Comparison of ENCODE assay signal across 9 mouse cellular contexts in genomic region chr4:126735382-126736000, GRCm38 (mm10). TPM values are rescaled to one million over a fixed set of nuclear protein-coding genes. Genes with fewer than 3 reads are reported as not detected.
A peak's percentile ranks its signal among the peaks of the same experiment; 100 is the strongest.
DNase-seq lines count a peak whose midpoint lies in the region; ATAC-seq and TF ChIP-seq lines count a peak whose summit lies in the region.
"Had no signal": no experiment of that assay in that cellular context is flagged by ENCODE, and none has a peak within 500 bp of the region (broad histone marks: within the 10 kb centered on the region; RNA-seq: fewer than 3 reads in every experiment).

No protein-coding gene starts in this region.

- no peak overlapping the region for H3K9ac ChIP-seq in lung, postnatal 0 days (replicated peaks; ENCODE audit: low read depth)
- H3K9ac ChIP-seq in forebrain, embryonic 15.5 days (replicated peaks) = no peak overlapping the region
- no peak overlapping the region for H3K9ac ChIP-seq in liver, embryonic 12.5 days
- H3K9ac ChIP-seq in stomach, embryonic 15.5 days = no peak overlapping the region

- H3K4me3 ChIP-seq in lung, postnatal 0 days (ENCODE audit: low read depth, low read length) = peak overlapping the region; percentile 33
- H3K4me3 ChIP-seq in forebrain, embryonic 15.5 days = peak overlapping the region; percentile 29
- peak overlapping the region; percentile 28 for H3K4me3 ChIP-seq in liver, embryonic 12.5 days
- peak overlapping the region; percentile 36 for H3K4me3 ChIP-seq in stomach, embryonic 15.5 days (replicated peaks)

- no peak for TF ChIP-seq CTCF in lung, postnatal 0 days (IDR thresholded peaks at IDR 0.05)

- 4% methylated on average over 30 of the region's 62 CpGs for WGBS in lung, postnatal 0 days
- 1% methylated on average over 61 of the region's 62 CpGs for WGBS in forebrain, embryonic 15.5 days
- 6% methylated on average over 59 of the region's 62 CpGs for WGBS in liver, embryonic 12.5 days (ENCODE audit: insufficient replicate concordance)
- 2% methylated on average over 54 of the region's 62 CpGs for WGBS in stomach, embryonic 15.5 days

- H3K36me3 ChIP-seq in lung, postnatal 0 days (ENCODE audit: insufficient read depth, low read length) = no peaks in the 10 kb centered on the region
- H3K36me3 ChIP-seq in forebrain, embryonic 15.5 days = no peaks in the 10 kb centered on the region
- no peaks in the 10 kb centered on the region for H3K36me3 ChIP-seq in liver, embryonic 12.5 days
- H3K36me3 ChIP-seq in stomach, embryonic 15.5 days = no peaks in the 10 kb centered on the region

- ATAC-seq in lung, postnatal 0 days = peak; percentile 25
- ATAC-seq in forebrain, embryonic 15.5 days (replicated peaks) = 0 out of 2 replicates have a peak, but pooled peaks have one; percentile 13
- no peak for ATAC-seq in liver, embryonic 12.5 days
- no peak for ATAC-seq in stomach, embryonic 15.5 days (ENCODE audit: insufficient read depth, low FRiP score, low read depth)

- no peaks in the 10 kb centered on the region for H3K9me3 ChIP-seq in lung, postnatal 0 days (ENCODE audit: low read length)
- H3K9me3 ChIP-seq in forebrain, embryonic 15.5 days = no peaks in the 10 kb centered on the region
- no peaks in the 10 kb centered on the region for H3K9me3 ChIP-seq in liver, embryonic 12.5 days (replicated peaks)
- H3K9me3 ChIP-seq in stomach, embryonic 15.5 days = no peaks in the 10 kb centered on the region

- H3K4me1 ChIP-seq in lung, postnatal 0 days (ENCODE audit: insufficient read depth, low read depth, low read length) = peaks cover 5% of the 10 kb centered on the region; the same call in 1 of the 2 replicates
- peaks cover 18% of the 10 kb centered on the region for H3K4me1 ChIP-seq in forebrain, embryonic 15.5 days
- peaks cover 12% of the 10 kb centered on the region for H3K4me1 ChIP-seq in liver, embryonic 12.5 days
- peaks cover 21% of the 10 kb centered on the region for H3K4me1 ChIP-seq in stomach, embryonic 15.5 days

- H3K27me3 ChIP-seq in lung, postnatal 0 days (replicated peaks; ENCODE audit: insufficient read depth, low read length) = peaks cover 70% of the 10 kb centered on the region
- H3K27me3 ChIP-seq in forebrain, embryonic 15.5 days = peaks cover 90% of the 10 kb centered on the region
- H3K27me3 ChIP-seq in liver, embryonic 12.5 days (replicated peaks) = peaks cover 99% of the 10 kb centered on the region
- peaks cover 88% of the 10 kb centered on the region for H3K27me3 ChIP-seq in stomach, embryonic 15.5 days (replicated peaks)

- H3K4me2 ChIP-seq in lung, postnatal 0 days (replicated peaks; ENCODE audit: low read depth, low read length) = peak overlapping the region; percentile 55
- H3K4me2 ChIP-seq in forebrain, embryonic 15.5 days (replicated peaks) = peak overlapping the region; percentile 42
- peak overlapping the region; percentile 46 for H3K4me2 ChIP-seq in liver, embryonic 12.5 days
- peak overlapping the region; percentile 57 for H3K4me2 ChIP-seq in stomach, embryonic 15.5 days

- no peak for DNase-seq in lung, postnatal 0 days (ENCODE audit: low spot score)
- no peak for DNase-seq in lung, postnatal 36 days
- no peak for DNase-seq in right cerebral cortex, adult 2 months (ENCODE audit: low spot score in 2 of 2)
- no peak for DNase-seq in adrenal gland, postnatal 4 days (ENCODE audit: low spot score in 2 of 2)
- no peak for DNase-seq in urinary bladder, postnatal 14 days (ENCODE audit: low spot score)

- no peak for TF ChIP-seq EP300 in lung, postnatal 0 days (IDR thresholded peaks at IDR 0.05)

- H3K27ac ChIP-seq in lung, postnatal 0 days (ENCODE audit: low read length) = no peak overlapping the region
- no peak overlapping the region for H3K27ac ChIP-seq in forebrain, embryonic 15.5 days (replicated peaks)
- H3K27ac ChIP-seq in liver, embryonic 12.5 days = no peak overlapping the region
- H3K27ac ChIP-seq in stomach, embryonic 15.5 days = no peak overlapping the region

RNA-seq across cellular contexts. Expression of gene Tfap2e, which starts 0.5 kb away (rescaled TPM):
- not detected in 2 replicates for polyA plus RNA-seq in lung, postnatal 0 days (2015; fragmentation: Nextera tagmentation; extraction: Ambion mirVana)
- 0.78 and 1.0 TPM in 2 replicates for polyA plus RNA-seq in forebrain, embryonic 15.5 days (2015; fragmentation: Nextera tagmentation; extraction: Ambion mirVana)
- polyA plus RNA-seq in liver, embryonic 12.5 days (2016; fragmentation: Nextera tagmentation; extraction: Ambion mirVana) = not detected in 2 replicates
- polyA plus RNA-seq in stomach, embryonic 15.5 days (2015; fragmentation: Nextera tagmentation; extraction: Ambion mirVana) = not detected in 2 replicates
- not detected for total RNA-seq in adrenal gland, postnatal 4 days (2021)
- total RNA-seq: adrenal gland, adult 18-20 months had no signal

RNA-seq across cellular contexts. Expression of gene Ncdn, which starts 17.7 kb away (rescaled TPM):
- polyA plus RNA-seq in lung, postnatal 0 days (2015; fragmentation: Nextera tagmentation; extraction: Ambion mirVana) = 12.3 and 12.4 TPM in 2 replicates
- 95.0 and 102 TPM in 2 replicates for polyA plus RNA-seq in forebrain, embryonic 15.5 days (2015; fragmentation: Nextera tagmentation; extraction: Ambion mirVana)
- polyA plus RNA-seq in liver, embryonic 12.5 days (2016; fragmentation: Nextera tagmentation; extraction: Ambion mirVana) = 14.7 and 15.2 TPM in 2 replicates
- 24.7 and 26.9 TPM in 2 replicates for polyA plus RNA-seq in stomach, embryonic 15.5 days (2015; fragmentation: Nextera tagmentation; extraction: Ambion mirVana)
- total RNA-seq in adrenal gland, postnatal 4 days (2021) = 10 to 100 TPM; 34.5 to 35.7 TPM

RNA-seq across cellular contexts. Expression of gene AU040320, which starts 17.9 kb away (rescaled TPM):
- 20.8 and 22.2 TPM in 2 replicates for polyA plus RNA-seq in lung, postnatal 0 days (2015; fragmentation: Nextera tagmentation; extraction: Ambion mirVana)
- 32.2 and 35.4 TPM in 2 replicates for polyA plus RNA-seq in forebrain, embryonic 15.5 days (2015; fragmentation: Nextera tagmentation; extraction: Ambion mirVana)
- polyA plus RNA-seq in liver, embryonic 12.5 days (2016; fragmentation: Nextera tagmentation; extraction: Ambion mirVana) = 10.3 and 10.8 TPM in 2 replicates
- 20.2 and 29.9 TPM in 2 replicates for polyA plus RNA-seq in stomach, embryonic 15.5 days (2015; fragmentation: Nextera tagmentation; extraction: Ambion mirVana)
- total RNA-seq in adrenal gland, postnatal 4 days (2021) = 10 to 100 TPM; 40.9 to 42.0 TPM

RNA-seq across cellular contexts. Expression of gene Psmb2, which starts 58.1 kb away (rescaled TPM):
- 316 and 342 TPM in 2 replicates for polyA plus RNA-seq in lung, postnatal 0 days (2015; fragmentation: Nextera tagmentation; extraction: Ambion mirVana)
- 449 and 456 TPM in 2 replicates for polyA plus RNA-seq in forebrain, embryonic 15.5 days (2015; fragmentation: Nextera tagmentation; extraction: Ambion mirVana)
- 367 and 374 TPM in 2 replicates for polyA plus RNA-seq in liver, embryonic 12.5 days (2016; fragmentation: Nextera tagmentation; extraction: Ambion mirVana)
- 475 and 493 TPM in 2 replicates for polyA plus RNA-seq in stomach, embryonic 15.5 days (2015; fragmentation: Nextera tagmentation; extraction: Ambion mirVana)
- total RNA-seq in adrenal gland, postnatal 4 days (2021) = 100 to 1,000 TPM; 172 to 173 TPM

Comparison
In these comparisons a context has a peak if more than half of its experiments do, and no peak if none do; other contexts are left out.
1. ATAC-seq: peak in lung, postnatal 0 days (single experiment) and forebrain, embryonic 15.5 days (single experiment); none in liver, embryonic 12.5 days (single experiment) and stomach, embryonic 15.5 days (single experiment).
2. Peak in every context shown above with its lines, with median percentiles within 50 percentile points of each other: H3K4me2 ChIP-seq and H3K4me3 ChIP-seq.